Mouse (Mus musculus): Measurements from ENCODE around the gene Sox30. TPM values are rescaled to one million over a fixed set of nuclear protein-coding genes. Genes with fewer than 3 reads are reported as not detected.

Gene Sox30
- 0.12 TPM for polyA plus RNA-seq (2015; fragmentation: Illumina TruSeq; extraction: RNeasy Lipid Tissue Mini Kit (QIAGEN cat#74804); ENCODE audit: insufficient read depth, low replicate concordance)

DNA sequence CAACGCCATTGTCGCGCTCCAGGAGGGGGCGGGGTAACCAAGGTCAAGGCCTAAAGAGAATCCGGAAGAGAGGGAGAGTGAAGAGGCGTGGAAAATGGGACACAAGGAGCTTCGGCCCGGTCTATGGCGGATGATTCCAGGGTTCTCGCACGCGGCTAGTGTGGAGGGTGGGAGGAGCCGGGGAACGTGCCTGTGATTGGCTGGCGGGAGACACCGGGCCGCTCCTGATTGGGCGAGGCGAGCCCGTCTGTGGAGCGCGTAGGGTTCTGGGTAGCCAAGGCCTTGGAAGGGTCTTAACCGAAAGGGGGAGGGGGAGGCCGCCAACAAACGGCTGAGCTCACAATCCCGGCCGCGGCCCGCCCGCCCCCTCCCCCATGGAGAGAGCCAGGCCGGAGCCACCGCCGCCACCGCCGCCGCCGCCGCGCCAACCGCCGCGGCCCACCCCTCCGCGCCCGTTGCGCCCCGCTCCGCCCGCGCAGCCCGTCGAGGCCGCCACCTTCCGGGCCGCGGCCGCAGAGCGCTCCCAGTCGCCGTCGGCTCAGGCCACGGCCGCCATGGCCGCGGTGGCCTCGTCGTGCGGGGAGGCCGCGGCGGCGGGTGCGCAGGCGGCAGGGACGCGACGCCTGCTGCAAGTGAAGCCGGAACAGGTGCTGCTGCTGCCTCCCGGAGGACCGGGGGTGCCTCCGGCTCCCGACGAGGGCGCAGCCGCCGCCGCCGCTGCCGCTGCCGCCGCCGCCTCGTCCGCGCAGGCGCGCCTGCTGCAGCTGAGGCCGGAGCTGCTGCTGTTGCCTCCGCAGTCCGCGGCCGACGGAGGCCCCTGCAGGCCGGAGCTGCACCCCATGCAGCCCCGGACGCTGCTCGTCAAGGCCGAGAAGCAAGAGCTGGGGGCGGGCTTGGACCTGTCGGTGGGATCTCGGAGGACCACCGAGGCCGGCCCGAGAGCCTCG is at the start of gene Sox30:
Sox30 (plus strand) TSS at position 365 of the 947 bp plus-strand sequence.

DNA sequence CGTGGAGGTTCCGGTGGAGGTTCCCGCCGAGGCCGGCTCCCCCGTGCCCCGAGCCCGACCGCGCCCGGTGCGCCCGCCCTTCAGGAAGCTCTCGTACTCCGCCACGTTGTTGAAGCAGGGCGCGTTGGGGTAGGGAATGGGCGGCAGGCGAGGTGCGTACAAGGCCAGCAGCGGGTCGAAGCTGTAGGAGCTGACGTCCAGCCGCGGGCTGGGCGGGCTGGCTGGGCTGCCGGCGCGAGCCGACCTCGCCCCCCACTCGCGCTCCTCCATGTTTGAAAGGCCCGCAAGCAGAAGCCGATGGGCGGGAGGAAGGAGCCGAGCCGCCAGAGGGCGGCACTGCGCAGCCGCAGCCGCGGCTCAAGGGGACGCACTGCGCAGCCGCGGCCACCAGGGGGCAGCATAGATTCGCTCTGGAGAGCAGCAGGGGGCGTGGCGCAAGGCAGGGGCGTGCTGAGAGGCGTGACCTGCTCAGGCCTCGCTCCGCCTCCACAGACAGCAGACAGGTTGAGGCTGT is 35.4 kb upstream of the Sox30 start, which contains the start of gene Lsm11:
Lsm11 (minus strand) TSS at position 293 of the 514 bp plus-strand sequence.

DNA sequence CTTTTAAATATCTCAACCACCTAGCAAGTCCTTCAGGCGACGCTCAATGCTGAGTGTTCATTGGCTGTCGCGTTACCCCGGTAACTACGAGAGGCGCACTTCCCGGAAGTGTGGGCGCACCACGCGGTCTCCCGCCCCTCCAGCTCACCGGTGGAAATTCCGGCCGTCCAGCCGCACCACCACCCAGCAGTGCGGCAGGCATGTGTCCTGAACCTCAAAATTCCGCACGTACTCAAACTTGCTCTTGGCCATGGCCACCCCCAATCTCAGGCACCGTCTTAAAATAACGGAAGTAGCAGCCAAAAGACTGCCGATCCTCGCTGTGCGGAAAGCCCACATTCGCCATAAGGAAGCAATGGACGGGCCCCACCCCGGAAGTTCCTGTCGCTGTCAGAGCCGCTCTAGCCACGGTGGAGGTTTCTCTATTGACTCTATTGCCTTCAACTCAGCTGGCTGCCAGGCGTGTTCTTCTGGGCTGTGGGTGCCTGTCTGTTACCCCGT is 24.9 kb upstream of the Sox30 start, which contains the start of gene Thg1l:
Thg1l (minus strand) TSS at position 368 of the 501 bp plus-strand sequence.

DNA sequence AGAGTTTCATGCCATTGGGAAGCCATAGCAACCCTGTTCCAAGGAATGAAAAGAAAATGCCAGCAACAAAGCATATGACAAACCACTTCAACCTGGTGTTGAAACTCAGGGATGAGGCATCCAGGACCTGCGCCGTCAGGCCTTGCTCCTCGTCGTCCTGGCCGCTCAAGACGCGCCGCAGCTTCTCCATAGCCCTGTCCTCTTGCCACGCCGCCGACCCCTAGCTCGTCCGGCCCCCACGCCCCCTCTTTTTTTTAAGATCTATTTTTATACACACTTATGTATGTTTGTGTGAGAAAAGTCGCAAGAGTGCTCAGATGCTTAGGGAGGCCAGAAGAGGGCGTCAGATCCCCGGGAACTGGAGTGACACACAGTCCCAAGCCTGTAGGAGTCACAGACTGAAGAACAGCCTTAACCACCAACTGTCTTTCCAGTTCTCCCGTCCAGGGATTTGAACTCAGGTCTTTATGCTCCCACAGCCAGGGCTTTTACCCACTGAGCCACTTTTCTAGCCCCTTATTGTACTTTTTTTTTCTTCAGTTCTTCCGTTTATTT is 72.1 kb downstream of the Sox30 start, which contains the start of gene Gm12166:
Gm12166 (minus strand) TSS at position 217 of the 555 bp plus-strand sequence.

DNA sequence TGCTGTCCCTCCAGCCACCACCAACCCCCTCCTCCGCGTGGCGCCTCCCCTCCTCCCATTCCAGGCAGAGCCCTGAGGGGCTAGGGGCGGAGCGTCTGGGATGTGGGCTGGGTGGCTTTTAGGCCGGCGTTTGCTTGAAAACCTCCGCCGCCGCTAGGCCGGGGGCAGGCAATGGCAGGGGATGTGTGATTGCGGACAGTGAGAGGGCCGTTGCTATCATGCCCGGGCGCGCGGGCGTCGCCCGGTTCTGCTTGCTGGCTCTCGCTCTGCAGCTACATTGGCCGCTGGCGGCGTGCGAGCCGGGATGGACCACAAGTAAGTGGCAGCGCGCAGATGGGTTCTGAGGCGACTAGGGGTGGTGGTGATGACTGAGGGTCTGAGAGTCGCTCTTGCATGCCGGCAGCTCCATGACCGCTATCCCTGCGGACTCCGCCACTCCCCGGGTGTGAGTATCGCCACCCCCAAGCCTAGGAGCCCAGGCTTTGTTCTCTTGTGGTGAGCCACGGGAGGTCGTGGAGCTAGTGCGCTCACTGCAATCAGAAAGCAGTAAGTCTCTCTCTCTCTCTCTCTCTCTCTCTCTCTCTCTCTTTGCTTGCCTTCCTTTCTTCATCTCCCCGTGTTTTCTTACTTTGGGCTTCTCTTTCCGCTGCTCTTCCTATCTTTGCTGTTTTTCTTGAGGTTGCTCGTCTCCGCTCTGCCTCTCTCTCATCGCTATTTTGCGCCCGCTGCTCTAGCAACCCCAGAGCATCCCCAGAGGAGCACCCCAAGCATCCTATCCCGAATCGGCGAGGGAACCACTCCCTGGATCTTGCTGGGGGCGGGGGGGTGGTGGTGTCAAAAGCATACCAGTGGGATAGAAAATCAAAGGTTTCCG is 76.0 kb downstream of the Sox30 start, which contains the start of gene Adam19:
Adam19 (plus strand) TSS at position 97 of the 874 bp plus-strand sequence.

Other genes starting within 250 kb of the Sox30 start
- gene Clint1, start 128.3 kb upstream of the Sox30 start, polyA plus RNA-seq (2015; fragmentation: Illumina TruSeq; extraction: RNeasy Lipid Tissue Mini Kit (QIAGEN cat#74804); ENCODE audit: insufficient read depth, low replicate concordance): 90.3 TPM
- 5.6 TPM for gene Lsm11, start 35.4 kb upstream of the Sox30 start, polyA plus RNA-seq (2015; fragmentation: Illumina TruSeq; extraction: RNeasy Lipid Tissue Mini Kit (QIAGEN cat#74804); ENCODE audit: insufficient read depth, low replicate concordance)
- gene Thg1l, start 24.8 kb upstream of the Sox30 start, polyA plus RNA-seq (2015; fragmentation: Illumina TruSeq; extraction: RNeasy Lipid Tissue Mini Kit (QIAGEN cat#74804); ENCODE audit: insufficient read depth, low replicate concordance): 17.3 TPM
- 1.9 TPM for gene Gm12166, start 72.0 kb downstream of the Sox30 start, polyA plus RNA-seq (2015; fragmentation: Illumina TruSeq; extraction: RNeasy Lipid Tissue Mini Kit (QIAGEN cat#74804); ENCODE audit: insufficient read depth, low replicate concordance)
- 41.7 TPM for gene Adam19, start 75.7 kb downstream of the Sox30 start, polyA plus RNA-seq (2015; fragmentation: Illumina TruSeq; extraction: RNeasy Lipid Tissue Mini Kit (QIAGEN cat#74804); ENCODE audit: insufficient read depth, low replicate concordance)
- gene Nipal4, start 186.2 kb downstream of the Sox30 start, polyA plus RNA-seq (2015; fragmentation: Illumina TruSeq; extraction: RNeasy Lipid Tissue Mini Kit (QIAGEN cat#74804); ENCODE audit: insufficient read depth, low replicate concordance): 1.1 TPM